Mouse (Mus musculus) thymus, adult 2 months (tissue): ENCODE data around the gene Ly6g6d. TPM values are rescaled to one million over a fixed set of nuclear protein-coding genes. Genes with fewer than 3 reads are reported as not detected.
"Not testable (repeated sequence)": the region's sequence is repeated elsewhere in the genome, so short reads cannot be mapped to it uniquely, and the experiment has no call there.

ENCODE experiments used
- DNase-seq: peaks from one replicate; pipeline ENCODE4 v3.0.0; 2021
- H3K27ac ChIP-seq: fragments of 200-500 bp; 2 replicates; pipeline ENCODE4 v1.5.1; 2012; ENCODE audit warnings: low read length, control low read depth; ENCODE audit not compliant: control insufficient read depth, insufficient read depth
- H3K27me3 ChIP-seq: fragments of 200-500 bp; 2 replicates; pipeline ENCODE4 v1.6.1; 2012; ENCODE audit warnings: mild to moderate bottlenecking, low read length, moderate library complexity, mixed read lengths; ENCODE audit not compliant: control insufficient read depth, insufficient read depth
- H3K36me3 ChIP-seq: fragments of 200-500 bp; 2 replicates; pipeline ENCODE4 v1.6.1; 2012; ENCODE audit warnings: mild to moderate bottlenecking, low read length, moderate library complexity; ENCODE audit not compliant: control insufficient read depth, insufficient read depth
- H3K4me1 ChIP-seq: fragments of 200-500 bp; replicated peaks from 2 replicates; pipeline ENCODE4 v1.6.1; 2012; ENCODE audit warnings: low read length; ENCODE audit not compliant: control insufficient read depth, insufficient read depth
- H3K4me3 ChIP-seq: fragments of 200-500 bp; 2 replicates; pipeline ENCODE4 v1.5.1; 2012; ENCODE audit warnings: mild to moderate bottlenecking, low read length, control low read depth, moderate library complexity; ENCODE audit not compliant: control insufficient read depth, insufficient read depth
- CTCF ChIP-seq: fragments of 200-500 bp; IDR thresholded peaks from 2 replicates; pipeline ENCODE4 v1.5.1; 2012; ENCODE audit warnings: mild to moderate bottlenecking, control low read depth, low read length, moderate library complexity, borderline replicate concordance; ENCODE audit not compliant: control insufficient read depth, poor library complexity, insufficient read depth; ENCODE audit errors: extremely low read depth
- POLR2A ChIP-seq: fragments of 200-500 bp; IDR thresholded peaks from 2 replicates; pipeline ENCODE4 v1.6.1; 2012; ENCODE audit warnings: mild to moderate bottlenecking, low read length, control low read depth, moderate library complexity; ENCODE audit not compliant: control insufficient read depth, poor library complexity, insufficient read depth; ENCODE audit errors: extremely low read depth
- WGBS: fragments of 180-500 bp; shearing (Covaris S2); methylation state at CpG from one replicate; pipeline ENCODE4 v1.1.7; 2018; 5-methylcytosine and 5-hydroxymethylcytosine counted together
- polyA plus RNA-seq: library from polyadenylated mRNA; depleted of rRNA; stranded (reverse); fragments of >200 nt; gene quantifications from 2 replicates; pipeline ENCODE4 v1.2.3, GENCODE M21; 2012

Ly6g6d gene
- polyA plus RNA-seq, 1 experiment: 1.5 TPM

GRCm38 (mm10) chr17:35044904-35045806 lies 32.7 kb downstream of the Ly6g6d start:
- DNase-seq: no peak
- Histone ChIP-seq H3K36me3 (no peaks in the 10 kb centered on the region), H3K27ac (no peak overlapping the region), H3K4me3 (no peak overlapping the region), H3K27me3 (no peaks in the 10 kb centered on the region), H3K4me1 (peaks cover 31% of the 10 kb centered on the region)
- no peak for TF ChIP-seq CTCF
- TF ChIP-seq POLR2A: no peak
- 77% methylated on average over 7 of the region's 7 CpGs for WGBS

- 93% methylated on average over 4 of the region's 4 CpGs for WGBS
- Histone ChIP-seq H3K27ac (no peak overlapping the region), H3K4me1 (peaks cover 22% of the 10 kb centered on the region), H3K4me3 (no peak overlapping the region), H3K27me3 (no peaks in the 10 kb centered on the region), H3K36me3 (no peaks in the 10 kb centered on the region)
- TF ChIP-seq CTCF (no peak), POLR2A (no peak)
- DNase-seq: no peak
These were observed 34.1 kb downstream of the Ly6g6d start for GRCm38 (mm10) chr17:35043794-35044193.

GRCm38 (mm10) chr17:35039121-35039873 lies 38.6 kb downstream of the Ly6g6d start:
- no peak for DNase-seq
- Histone ChIP-seq H3K4me3 (no peak overlapping the region), H3K36me3 (no peaks in the 10 kb centered on the region), H3K27ac (no peak overlapping the region), H3K27me3 (no peaks in the 10 kb centered on the region), H3K4me1 (peaks cover 3% of the 10 kb centered on the region)
- TF ChIP-seq CTCF: no peak
- TF ChIP-seq POLR2A: no peak
- WGBS: 94% methylated on average over 11 of the region's 11 CpGs

GRCm38 (mm10) chr17:35034896-35035295 lies 43.0 kb downstream of the Ly6g6d start:
- TF ChIP-seq CTCF: no peak
- TF ChIP-seq POLR2A: no peak
- no peak for DNase-seq
- Histone ChIP-seq H3K36me3 (no peaks in the 10 kb centered on the region), H3K27me3 (no peaks in the 10 kb centered on the region), H3K4me3 (no peak overlapping the region), H3K27ac (no peak overlapping the region), H3K4me1 (peaks cover 10% of the 10 kb centered on the region)
- WGBS: 69% methylated on average over 6 of the region's 6 CpGs

- not testable (repeated sequence) for H3K4me3 ChIP-seq, DNase-seq, H3K27ac ChIP-seq, H3K27me3 ChIP-seq, H3K36me3 ChIP-seq
- WGBS: 79% methylated on average over 1 of the region's 1 CpGs
- peaks cover 22% of the 10 kb centered on the region for H3K4me1 ChIP-seq
These were observed 44.2 kb downstream of the Ly6g6d start for GRCm38 (mm10) chr17:35033703-35034102.

- Histone ChIP-seq H3K27ac (no peak overlapping the region), H3K36me3 (no peaks in the 10 kb centered on the region), H3K27me3 (no peaks in the 10 kb centered on the region), H3K4me3 (no peak overlapping the region), H3K4me1 (peaks cover 32% of the 10 kb centered on the region)
- DNase-seq: no peak
- WGBS: 80% methylated on average over 8 of the region's 8 CpGs
- TF ChIP-seq POLR2A (no peak), CTCF (no peak)
These were observed 45.5 kb downstream of the Ly6g6d start for GRCm38 (mm10) chr17:35032323-35032870.
